Mouse (Mus musculus): ENCODE results near the gene Carnmt1. TPM values are rescaled to one million over a fixed set of nuclear protein-coding genes. Genes with fewer than 3 reads are reported as not detected.

The Carnmt1 gene
- polyA plus RNA-seq (2012; rRNA removed): 15.5 and 17.2 TPM in 2 replicates
- polyA plus RNA-seq (2014; fragmentation: Nextera tagmentation; extraction: Ambion mirVana): 39.7 and 46.5 TPM in 2 replicates

DNA sequence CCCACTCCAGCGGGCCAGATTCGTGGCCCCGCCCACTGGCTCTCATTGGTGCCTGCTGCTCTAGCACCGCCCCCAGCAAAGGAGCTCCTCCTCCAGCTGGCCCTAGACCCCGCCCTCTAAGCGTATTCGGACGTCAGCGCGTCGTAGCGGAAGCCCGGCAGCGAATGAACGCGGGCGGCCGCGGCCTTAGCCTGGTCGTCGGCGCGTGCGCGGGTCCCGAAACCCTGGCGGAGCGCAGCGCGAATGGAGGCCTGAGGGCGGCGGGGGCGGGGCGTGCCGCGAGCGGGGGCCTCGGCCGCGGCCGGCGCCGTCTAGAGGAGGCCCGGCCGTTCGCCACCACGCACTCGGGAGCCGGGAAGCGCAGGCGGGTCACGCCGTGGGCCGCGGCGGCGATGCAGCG is at the start of gene Carnmt1:
Gene Carnmt1 (plus strand): TSS at position 157 of the 400 bp plus-strand sequence.
- DNase-seq (ENCODE audit: low spot score) (peak; percentile 99), ATAC-seq (ENCODE audit: low FRiP score, low read depth) (peak; percentile 98)
- Histone ChIP-seq H3K4me1 (ENCODE audit: control insufficient read depth, insufficient read depth, low read length) (peaks cover 19% of the 10 kb centered on the region), H3K9ac (ENCODE audit: low read depth, low read length, severe bottlenecking) (peak within 1 kb of the TSS; percentile 88), H3K36me3 (ENCODE audit: control insufficient read depth, insufficient read depth, low read length) (no peaks in the 10 kb centered on the region), H3K4me3 (replicated peaks; ENCODE audit: low read length) (peak within 1 kb of the TSS; percentile 79), H3K27ac (replicated peaks; ENCODE audit: low read depth, low read length) (peak within 1 kb of the TSS; percentile 81), H3K4me2 (replicated peaks; ENCODE audit: low read depth, low read length, severe bottlenecking) (peak within 1 kb of the TSS; percentile 75), H3K27me3 (ENCODE audit: control insufficient read depth, insufficient read depth, low read length) (no peaks in the 10 kb centered on the region), H3K9me3 (ENCODE audit: control insufficient read depth, low read length) (no peaks in the 10 kb centered on the region)
- 2% methylated on average over 25 of the region's 58 CpGs for WGBS
- TF ChIP-seq POLR2A (IDR thresholded peaks at IDR 0.05; ENCODE audit: borderline replicate concordance, extremely low read depth, insufficient read depth, insufficient read length): no peak

DNA sequence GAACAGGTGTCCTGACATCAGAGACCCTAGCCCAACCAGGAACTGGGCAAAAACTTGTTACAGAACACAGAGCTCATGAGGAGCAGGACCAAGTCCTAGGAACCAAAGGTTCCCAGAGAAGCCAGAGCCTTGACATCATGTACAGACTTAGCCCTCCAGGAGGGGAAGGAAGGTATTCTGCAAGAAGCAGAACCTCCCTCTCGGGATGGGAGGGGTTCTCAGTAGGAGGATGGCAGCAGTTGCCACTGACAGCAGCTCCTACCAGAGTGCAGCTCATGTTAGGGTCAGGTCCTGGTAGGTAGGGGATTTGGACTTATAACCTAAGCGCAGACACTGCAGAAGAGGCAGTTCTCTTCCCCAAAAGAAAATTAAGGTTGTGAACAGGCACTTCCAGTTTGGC is 46.7 kb upstream of the Carnmt1 start:
- no peaks in the 10 kb centered on the region for H3K9me3 ChIP-seq (ENCODE audit: control insufficient read depth, low read length)
- no peaks in the 10 kb centered on the region for H3K4me1 ChIP-seq (ENCODE audit: control insufficient read depth, insufficient read depth, low read length)
- H3K36me3 ChIP-seq (ENCODE audit: control insufficient read depth, insufficient read depth, low read length): no peaks in the 10 kb centered on the region
- DNase-seq (ENCODE audit: low spot score): no peak
- H3K27ac ChIP-seq (replicated peaks; ENCODE audit: low read depth, low read length): no peak overlapping the region
- H3K4me3 ChIP-seq (replicated peaks; ENCODE audit: low read length): no peak overlapping the region
- no peaks in the 10 kb centered on the region for H3K27me3 ChIP-seq (ENCODE audit: control insufficient read depth, insufficient read depth, low read length)
- H3K9ac ChIP-seq (ENCODE audit: low read depth, low read length, severe bottlenecking): no peak overlapping the region
- H3K4me2 ChIP-seq (replicated peaks; ENCODE audit: low read depth, low read length, severe bottlenecking): no peak overlapping the region
- 86% methylated on average over 2 of the region's 2 CpGs for WGBS
- no peak for ATAC-seq (ENCODE audit: low FRiP score, low read depth)
- no peak for TF ChIP-seq POLR2A (IDR thresholded peaks at IDR 0.05; ENCODE audit: borderline replicate concordance, extremely low read depth, insufficient read depth, insufficient read length)

DNA sequence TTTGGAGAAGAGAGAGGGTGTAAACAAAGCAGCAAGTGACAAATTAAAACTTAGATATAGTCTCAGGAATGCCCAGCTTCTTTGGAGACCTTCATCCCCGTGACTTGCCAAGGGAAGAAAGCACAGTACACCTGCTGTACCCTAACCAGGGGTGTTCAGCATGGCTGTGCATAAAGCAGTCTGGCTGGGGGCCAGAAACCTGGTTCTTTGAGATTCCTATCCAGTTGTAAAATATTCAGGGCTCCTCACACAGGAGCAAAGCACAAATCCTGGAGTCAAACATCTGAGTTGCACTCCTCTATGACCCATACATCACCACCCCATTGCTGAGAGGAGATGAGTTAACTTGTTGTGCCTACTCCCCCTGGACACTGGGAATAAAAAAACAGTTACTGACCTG is 41.0 kb upstream of the Carnmt1 start:
- Histone ChIP-seq H3K4me3 (replicated peaks; ENCODE audit: low read length) (no peak overlapping the region), H3K4me1 (ENCODE audit: control insufficient read depth, insufficient read depth, low read length) (peaks cover 7% of the 10 kb centered on the region; the same call in 1 of the 2 replicates), H3K4me2 (replicated peaks; ENCODE audit: low read depth, low read length, severe bottlenecking) (0 out of 2 replicates have a peak overlapping the region, but pooled peaks have one; percentile 83), H3K9ac (ENCODE audit: low read depth, low read length, severe bottlenecking) (no peak overlapping the region), H3K9me3 (ENCODE audit: control insufficient read depth, low read length) (no peaks in the 10 kb centered on the region), H3K36me3 (ENCODE audit: control insufficient read depth, insufficient read depth, low read length) (no peaks in the 10 kb centered on the region), H3K27ac (replicated peaks; ENCODE audit: low read depth, low read length) (no peak overlapping the region), H3K27me3 (ENCODE audit: control insufficient read depth, insufficient read depth, low read length) (no peaks in the 10 kb centered on the region)
- ATAC-seq (ENCODE audit: low FRiP score, low read depth) (no peak), DNase-seq (ENCODE audit: low spot score) (peak; percentile 52)
- WGBS: 42% methylated on average over 1 of the region's 1 CpGs
- no peak for TF ChIP-seq POLR2A (IDR thresholded peaks at IDR 0.05; ENCODE audit: borderline replicate concordance, extremely low read depth, insufficient read depth, insufficient read length)

DNA sequence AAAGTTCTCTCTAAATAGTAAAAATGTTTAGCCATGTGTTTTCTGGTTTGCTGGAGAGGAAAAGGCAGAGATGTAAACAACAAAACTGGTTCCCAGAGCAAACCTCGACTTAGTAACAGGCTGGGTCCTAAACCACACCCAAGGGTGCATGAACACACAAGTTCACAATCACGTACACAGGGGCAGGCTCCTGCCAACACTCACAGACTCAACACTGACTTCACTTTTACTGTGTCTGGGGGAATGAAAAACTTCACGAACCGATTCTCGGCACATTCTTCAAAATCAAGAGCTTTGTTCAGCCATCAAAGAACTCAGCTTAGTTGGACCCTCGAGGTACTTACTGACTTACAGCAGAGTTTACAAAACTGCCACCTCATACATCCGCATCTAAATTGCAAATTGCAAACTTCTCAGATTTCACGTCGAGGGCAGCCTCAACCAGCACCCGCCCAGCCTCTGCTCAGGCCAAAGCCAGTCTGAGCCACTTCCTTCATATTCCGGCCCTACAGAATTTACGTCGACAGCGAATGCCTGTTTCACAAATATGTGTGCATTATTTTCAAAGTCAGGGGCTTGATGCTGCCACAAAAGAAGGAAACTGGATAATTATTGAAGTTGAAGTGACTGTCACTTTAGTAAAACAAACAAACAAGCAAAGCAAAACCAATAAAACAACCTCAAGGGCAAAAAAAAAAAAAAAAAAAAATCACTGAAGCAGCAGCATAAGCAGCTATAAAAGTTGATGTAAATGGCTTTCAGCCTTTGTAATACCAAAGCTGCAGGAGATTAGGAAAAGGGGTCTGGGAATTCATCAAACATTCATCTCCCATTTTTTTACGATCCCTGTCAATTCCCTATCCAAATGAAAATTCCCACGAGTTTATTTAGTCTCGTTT is 40.1 kb upstream of the Carnmt1 start:
- no peak for DNase-seq (ENCODE audit: low spot score)
- Histone ChIP-seq H3K4me1 (ENCODE audit: control insufficient read depth, insufficient read depth, low read length) (peaks cover 7% of the 10 kb centered on the region; the same call in 1 of the 2 replicates), H3K27ac (replicated peaks; ENCODE audit: low read depth, low read length) (no peak overlapping the region), H3K36me3 (ENCODE audit: control insufficient read depth, insufficient read depth, low read length) (no peaks in the 10 kb centered on the region), H3K4me2 (replicated peaks; ENCODE audit: low read depth, low read length, severe bottlenecking) (peak overlapping the region; percentile 83), H3K9ac (ENCODE audit: low read depth, low read length, severe bottlenecking) (peak overlapping the region; percentile 65), H3K9me3 (ENCODE audit: control insufficient read depth, low read length) (no peaks in the 10 kb centered on the region), H3K4me3 (replicated peaks; ENCODE audit: low read length) (peak overlapping the region; percentile 78), H3K27me3 (ENCODE audit: control insufficient read depth, insufficient read depth, low read length) (no peaks in the 10 kb centered on the region)
- WGBS: 5% methylated on average over 17 of the region's 17 CpGs
- TF ChIP-seq POLR2A (IDR thresholded peaks at IDR 0.05; ENCODE audit: borderline replicate concordance, extremely low read depth, insufficient read depth, insufficient read length): no peak
- no peak for ATAC-seq (ENCODE audit: low FRiP score, low read depth)

DNA sequence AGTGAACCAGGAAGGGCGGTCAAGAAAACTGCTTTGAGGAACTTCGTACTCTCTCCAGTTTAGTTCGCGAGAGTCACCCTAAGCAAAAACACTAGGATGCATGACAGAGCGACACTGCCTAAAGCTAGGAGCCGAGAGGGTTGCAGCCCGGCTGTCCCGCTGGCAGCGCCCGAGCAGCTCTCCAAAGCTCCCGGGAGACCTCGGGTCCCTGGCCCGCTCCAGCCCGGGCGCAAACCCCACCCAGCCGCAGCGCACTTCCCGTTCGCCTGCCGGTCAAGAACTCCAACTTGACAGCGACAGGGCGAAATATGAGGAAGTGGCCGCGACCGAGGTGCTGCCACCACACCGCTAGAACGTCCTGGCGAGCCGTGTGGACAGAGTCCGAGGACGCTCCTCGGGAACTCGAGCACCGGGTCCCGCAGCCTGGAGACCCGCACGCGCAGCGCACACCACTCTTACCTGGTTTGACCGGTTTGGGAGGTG is 39.4 kb upstream of the Carnmt1 start:
- peak; percentile 26 for DNase-seq (ENCODE audit: low spot score)
- under 1% methylated on average over 30 of the region's 40 CpGs for WGBS
- Histone ChIP-seq H3K36me3 (ENCODE audit: control insufficient read depth, insufficient read depth, low read length) (no peaks in the 10 kb centered on the region), H3K9me3 (ENCODE audit: control insufficient read depth, low read length) (no peaks in the 10 kb centered on the region), H3K27me3 (ENCODE audit: control insufficient read depth, insufficient read depth, low read length) (no peaks in the 10 kb centered on the region), H3K4me3 (replicated peaks; ENCODE audit: low read length) (peak overlapping the region; percentile 78), H3K27ac (replicated peaks; ENCODE audit: low read depth, low read length) (peak overlapping the region; percentile 70; the same call in 1 of the 2 replicates), H3K4me2 (replicated peaks; ENCODE audit: low read depth, low read length, severe bottlenecking) (peak overlapping the region; percentile 83), H3K4me1 (ENCODE audit: control insufficient read depth, insufficient read depth, low read length) (peaks cover 7% of the 10 kb centered on the region; the same call in 1 of the 2 replicates), H3K9ac (ENCODE audit: low read depth, low read length, severe bottlenecking) (peak overlapping the region; percentile 65)
- peak; percentile 23; the same call in 1 of the 2 replicates for ATAC-seq (ENCODE audit: low FRiP score, low read depth)
- no peak; the same call in 1 of the 2 replicates for TF ChIP-seq POLR2A (IDR thresholded peaks at IDR 0.05; ENCODE audit: borderline replicate concordance, extremely low read depth, insufficient read depth, insufficient read length)

All from limb, embryonic 14.5 days (tissue).